Mouse (Mus musculus) c-Kit-positive CD71-positive TER-119-positive erythroid progenitor cells, embryonic 14.5 days (primary cell): Measurements from ENCODE around the gene Mdga1.

ENCODE experiments used
- DNase-seq: peaks from one replicate; pipeline ENCODE4 v3.0.0-alpha.2; 2013; ENCODE audit warnings: low spot score

Gene Mdga1

DNA sequence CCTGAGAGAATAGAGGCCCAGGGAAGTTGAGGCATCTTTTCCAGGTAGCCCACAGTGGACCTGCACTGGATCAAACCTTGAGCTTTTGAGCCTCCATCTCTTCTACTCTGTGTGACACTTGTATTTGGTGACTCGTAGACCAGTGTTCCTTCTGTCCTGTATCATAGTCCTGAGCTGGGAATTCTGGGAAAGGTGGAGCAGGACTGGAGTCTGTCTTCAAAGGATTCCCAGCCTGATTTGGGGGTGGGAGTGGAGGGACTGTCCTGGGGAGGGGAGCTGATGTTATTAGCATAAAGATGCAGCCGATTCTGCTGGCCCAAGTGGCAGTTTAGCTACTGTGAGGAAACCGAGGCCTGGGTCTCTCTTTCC, 50.4 kb downstream of the Mdga1 start:
- no peak for DNase-seq

DNA sequence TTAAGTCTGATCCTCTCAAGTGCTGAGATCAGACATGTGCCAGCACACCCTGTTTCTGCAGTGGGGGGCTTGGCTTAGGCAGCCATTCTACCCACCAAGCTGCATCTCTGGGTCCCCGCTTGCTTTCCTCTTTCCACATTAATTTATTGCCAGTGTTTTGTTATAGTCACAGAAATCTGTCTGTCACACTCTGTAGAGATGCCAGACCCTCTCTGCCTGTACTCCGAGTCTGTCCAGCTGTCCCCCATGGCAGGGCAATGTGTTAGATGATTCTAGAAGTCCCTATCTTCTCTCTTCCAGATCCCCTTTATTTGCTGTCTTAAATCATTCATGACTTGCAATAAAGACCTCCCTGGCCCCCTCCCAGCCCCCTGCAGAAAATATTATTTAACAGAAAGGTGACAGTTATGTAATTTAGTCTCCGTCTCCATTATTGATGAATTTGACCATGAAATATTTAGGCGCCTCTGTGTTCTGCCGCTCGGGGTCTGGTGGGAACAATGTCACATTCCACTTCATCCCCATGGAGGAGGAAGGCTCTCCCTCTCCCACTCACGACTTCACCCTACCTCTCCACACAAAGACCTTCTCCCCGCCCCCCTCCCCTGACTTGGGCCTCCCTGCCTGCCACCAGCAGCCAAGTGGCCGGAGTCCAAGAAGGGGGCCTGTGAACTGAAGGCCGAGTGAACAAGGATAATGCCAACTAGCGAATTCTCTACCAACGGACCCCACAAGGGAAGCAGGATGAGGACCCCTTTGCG, 50.9 kb downstream of the Mdga1 start:
- no peak for DNase-seq

DNA sequence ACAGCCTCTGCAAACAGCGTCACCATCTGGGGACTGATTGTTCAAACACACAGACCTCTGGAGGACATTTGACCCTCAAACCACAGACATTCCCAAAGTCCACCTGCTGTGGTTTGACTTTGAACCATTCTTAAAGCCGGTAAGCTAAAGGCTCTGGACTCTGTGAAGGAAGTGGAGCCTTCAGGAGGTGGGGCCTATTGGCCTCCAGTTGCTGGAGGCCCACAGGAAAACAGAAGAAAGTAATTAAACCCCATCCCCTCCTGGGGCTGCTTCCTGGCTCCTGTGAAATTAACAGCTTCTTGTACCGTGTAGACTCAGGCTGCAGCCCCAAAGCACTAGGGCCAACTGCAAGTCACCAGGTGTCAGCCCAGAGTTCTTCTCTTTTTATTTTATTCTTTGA, 52.9 kb downstream of the Mdga1 start:
- no peak for DNase-seq

DNA sequence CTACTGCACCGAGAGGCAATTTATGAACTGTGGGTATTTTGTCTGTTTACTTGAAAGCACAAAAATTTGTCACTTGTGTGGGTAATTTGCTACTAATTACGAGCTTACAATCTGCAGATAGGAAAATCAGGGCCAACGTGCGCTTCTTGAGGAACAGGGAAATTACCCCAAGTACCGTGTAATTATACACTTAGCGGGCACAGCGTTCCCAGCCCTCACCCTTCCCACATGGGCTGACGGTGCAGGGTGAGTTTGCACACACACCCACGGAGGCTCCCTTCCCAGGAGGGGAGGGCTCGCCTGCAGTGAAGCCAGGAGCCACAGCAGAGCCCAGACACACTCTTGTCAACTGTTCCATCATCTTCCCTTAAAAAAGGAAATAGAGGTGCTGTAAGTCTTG, 54.1 kb downstream of the Mdga1 start:
- DNase-seq: no peak

DNA sequence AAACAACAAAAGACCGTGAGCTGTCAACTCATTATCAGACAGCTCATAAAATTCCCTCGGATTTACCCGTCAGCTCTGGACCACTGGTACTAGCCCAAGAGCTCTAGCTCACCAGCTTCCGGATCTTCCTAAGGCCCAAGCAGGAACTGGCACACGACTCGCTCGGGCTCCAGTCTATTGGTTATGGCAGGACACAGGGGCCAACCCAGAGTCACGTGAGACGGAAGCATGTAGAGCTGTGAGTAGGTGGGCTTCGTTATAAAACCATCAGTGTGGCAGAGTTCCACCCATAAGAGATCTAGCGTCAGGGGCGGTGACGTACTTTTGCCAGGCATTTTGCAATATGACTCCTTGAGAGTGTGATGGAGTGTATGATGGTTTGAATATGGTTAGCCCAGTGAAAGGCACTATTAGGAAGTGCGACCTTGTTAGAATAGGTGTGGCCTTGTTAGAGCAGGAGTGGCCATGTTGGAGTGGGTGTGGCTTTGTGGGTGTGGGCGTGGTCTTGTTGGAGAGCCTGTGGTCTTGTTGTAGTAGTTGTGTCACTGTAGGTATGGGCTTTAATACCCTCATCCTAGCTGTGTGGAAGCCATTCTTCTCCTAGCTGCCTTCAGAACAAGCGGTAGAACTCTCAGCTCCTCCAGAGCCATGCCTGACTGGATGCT, 56.5 kb downstream of the Mdga1 start:
- DNase-seq: no peak

DNA sequence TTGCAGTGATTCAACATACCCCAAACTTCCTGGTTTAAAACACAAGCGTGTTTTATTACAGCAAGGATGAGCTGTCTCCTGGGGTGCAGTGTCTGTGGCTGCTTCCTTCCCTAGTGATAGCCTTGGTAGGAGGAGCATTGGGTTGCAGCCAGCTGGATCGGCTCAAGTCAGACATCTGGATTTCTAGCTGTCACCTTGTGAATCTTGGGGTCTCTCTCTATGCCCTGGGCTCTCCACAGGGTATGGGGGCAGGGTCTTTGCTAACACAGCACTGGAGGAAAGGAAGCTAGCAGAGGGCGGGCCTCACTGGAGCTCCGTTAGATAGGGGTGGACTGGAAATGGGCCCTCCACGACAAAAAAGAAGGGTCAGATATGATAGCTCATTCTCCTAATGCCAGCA, 57.2 kb downstream of the Mdga1 start:
- no peak for DNase-seq

DNA sequence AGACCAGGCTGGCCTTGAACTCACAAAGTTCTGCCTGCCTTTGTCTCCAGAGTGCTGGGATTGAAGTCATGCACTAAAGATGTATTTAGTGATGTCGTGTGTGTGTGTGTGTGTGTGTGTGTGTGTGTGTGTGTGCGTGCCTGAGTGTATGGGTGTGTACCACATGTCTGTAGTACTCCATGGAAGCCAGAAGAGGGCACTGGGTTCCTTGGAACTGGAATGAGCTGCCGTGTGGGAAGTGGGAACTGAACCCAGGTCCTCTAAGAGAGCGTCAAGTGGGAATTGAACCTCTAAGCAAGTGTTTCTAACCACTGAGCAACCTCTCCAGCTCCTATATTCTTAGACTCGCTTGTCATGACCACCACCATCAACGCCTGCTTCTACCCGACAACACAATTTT, 60.9 kb downstream of the Mdga1 start:
- no peak for DNase-seq

DNA sequence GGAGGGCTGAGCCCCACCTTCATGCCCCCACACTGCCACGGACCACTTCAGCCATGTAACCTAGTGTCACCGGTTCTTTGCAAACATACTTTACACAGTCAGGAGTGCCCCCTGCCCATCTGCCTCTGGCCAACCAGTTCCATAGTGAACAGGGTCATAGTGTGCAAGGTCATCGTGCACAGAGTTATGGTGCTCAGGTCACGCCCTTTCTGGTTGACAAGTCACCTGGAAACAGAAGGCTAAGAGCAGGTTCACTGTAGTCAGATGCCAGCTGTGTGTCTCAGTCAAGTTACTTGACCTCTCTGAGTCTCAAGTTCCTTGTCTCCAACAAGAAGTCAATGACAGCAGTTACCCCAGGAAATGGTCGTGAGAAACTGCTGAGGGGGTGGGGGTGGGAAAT, 65.2 kb downstream of the Mdga1 start:
- no peak for DNase-seq

DNA sequence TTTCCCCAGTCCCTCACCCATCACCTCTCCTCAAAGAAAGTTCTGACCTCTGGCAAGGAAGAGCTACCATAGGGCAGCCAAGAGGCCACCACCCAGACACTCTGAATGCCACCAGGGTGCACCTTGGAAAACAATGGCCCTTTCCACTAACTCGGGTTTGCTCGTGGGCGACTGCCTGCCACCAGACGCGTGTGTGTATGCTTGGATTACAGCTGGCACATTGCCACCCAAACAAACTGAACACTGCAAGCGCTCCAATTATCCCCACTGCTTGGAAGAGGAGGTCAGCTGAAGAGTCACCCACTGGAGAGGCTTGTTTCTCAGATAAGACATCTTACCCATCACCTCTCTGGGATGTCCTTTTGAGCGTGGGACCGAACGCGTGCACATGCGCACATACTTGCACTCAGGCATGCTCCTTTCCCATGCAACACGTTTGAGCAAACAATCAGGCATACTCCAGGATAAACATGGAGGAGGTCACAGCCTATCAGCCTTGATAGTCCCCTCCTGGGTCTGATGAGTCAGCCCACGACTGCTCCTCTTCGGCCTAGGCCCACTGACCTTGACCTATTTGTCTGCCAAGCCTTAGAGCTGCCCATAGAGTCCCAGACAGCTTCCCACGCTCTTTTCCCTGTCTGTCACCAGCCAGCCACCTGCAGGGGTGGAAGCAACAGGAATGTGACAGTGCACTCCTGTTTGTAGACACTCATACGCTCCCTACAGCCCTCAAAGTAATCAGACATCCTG, 67.3 kb downstream of the Mdga1 start:
- no peak for DNase-seq

DNA sequence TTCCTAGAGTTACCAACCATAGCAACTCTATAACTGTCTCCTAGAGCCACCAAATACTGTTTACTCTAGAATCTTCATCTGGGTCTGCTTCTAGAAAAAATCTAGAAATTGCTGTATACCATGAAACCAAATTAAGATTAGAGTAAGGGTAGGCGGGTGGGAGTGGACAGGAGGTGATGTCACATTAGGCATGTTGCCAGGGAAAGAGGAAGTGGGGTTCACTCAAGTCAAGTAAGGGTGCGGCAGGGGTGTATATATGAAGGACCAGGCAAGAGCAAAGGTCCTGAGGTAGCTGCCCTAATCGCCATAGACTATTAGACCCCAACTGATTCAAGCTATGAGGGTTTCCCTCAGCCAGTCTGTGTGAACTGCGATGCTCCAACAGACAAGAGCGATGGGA, 69.6 kb downstream of the Mdga1 start:
- no peak for DNase-seq

DNA sequence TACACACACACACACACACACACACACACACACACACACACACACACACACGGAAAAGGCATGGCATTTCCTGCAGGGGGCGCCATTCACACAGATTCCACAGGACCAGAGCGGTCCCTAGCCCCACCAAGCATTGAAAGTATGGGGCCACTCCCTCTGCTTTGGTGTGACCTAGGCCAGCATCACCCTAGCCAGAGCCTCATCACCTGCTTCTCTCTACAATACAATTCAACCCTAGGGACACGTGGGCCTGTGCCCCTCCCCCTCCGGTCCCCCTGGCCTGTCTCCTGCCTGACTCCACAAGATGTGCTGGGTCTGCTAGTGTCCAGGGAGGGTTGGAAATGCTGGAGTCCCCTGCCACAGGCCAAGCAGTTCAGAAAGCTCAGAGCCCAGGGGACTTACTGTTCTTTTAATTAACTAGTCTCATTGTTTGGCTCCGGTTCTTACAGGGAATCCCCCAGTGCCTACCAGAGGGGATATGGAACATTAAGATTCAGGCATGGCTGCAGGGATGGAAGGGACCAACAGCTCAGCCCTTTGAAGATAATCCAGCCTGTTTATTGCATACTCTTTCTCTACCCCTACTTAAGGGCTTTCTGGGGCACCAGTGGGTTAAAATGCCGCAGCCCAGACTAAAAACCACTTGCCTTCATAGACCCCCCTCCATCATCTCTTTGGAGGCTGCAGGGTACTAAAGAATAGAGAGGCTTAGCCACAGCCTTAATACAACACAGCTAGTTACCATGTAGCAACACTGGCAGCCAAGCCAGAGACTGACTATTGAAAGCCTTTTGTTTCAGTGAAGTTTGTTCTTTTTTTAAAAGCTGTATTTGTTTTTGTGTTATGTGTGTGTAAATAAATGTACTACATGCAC, 73.5 kb downstream of the Mdga1 start:
- no peak for DNase-seq

DNA sequence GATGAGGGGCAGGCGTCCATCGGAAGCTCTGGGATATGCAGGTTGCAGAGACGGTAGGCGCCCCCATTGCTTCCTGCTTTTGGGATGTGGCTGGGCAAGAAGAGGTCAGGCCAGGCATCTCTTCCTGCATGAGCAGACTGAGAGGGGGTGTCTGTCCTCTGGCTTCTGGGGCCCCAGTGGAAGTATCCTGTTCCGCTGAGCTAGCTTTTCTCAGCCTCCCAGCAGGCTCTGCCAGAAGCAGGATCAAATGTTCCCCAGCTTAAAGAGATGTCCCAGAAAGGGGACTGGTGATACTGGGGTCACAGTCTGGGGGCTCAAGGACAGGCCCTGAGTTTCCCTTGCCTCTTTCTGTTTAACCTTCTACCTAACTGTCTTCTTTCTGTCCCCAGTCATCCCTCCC, 74.3 kb downstream of the Mdga1 start:
- DNase-seq: no peak

DNA sequence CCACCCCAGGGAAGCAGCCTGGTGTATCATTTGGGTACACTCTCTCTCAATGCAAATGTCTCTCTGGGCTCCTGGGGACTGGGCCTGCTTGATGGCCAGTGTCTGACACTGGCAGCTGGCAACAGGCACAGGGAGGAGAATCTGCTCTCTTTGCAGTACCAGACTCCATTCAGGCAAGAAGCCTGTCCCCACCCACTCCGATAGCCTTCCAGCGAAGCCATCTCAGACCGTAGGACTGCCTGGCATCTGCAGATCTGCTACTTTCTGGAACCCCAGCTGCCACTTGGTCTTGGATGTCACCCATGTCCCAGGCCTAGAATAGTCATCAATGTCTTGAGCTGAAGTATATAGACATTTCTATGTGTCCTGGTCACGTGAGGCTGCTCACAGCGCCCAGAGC, 74.9 kb downstream of the Mdga1 start:
- DNase-seq: no peak

DNA sequence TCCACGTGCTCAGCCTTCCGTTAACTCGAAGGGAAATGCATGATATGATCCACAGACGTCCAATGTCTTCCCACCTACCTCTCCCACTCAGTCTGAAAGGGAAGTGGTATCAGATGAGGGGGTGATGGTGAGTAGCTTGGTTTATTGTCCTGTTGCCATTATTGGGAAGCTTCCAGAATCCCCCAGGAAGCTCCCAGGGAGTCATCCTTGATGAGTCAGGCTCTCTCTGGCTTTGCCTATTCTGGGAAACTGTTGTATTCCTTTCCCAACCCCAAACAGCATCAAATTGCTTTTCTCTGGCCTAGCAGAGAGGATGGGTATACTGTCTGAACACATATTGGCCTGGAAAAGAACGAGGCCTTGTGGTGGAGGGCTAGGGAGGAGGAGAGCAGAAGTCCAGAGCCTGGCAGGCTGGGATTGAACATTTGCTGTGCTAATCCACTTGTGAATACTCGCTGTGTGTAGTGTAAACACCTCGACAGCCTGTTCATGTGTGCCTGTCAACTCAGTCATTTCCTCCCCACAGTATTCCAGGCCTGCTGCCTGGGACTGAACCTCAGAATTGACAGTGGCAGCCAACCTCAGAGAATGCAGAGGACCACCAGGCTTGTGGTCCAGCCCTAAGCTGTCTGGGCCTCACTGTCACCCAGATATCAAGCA, 79.3 kb downstream of the Mdga1 start:
- no peak for DNase-seq

DNA sequence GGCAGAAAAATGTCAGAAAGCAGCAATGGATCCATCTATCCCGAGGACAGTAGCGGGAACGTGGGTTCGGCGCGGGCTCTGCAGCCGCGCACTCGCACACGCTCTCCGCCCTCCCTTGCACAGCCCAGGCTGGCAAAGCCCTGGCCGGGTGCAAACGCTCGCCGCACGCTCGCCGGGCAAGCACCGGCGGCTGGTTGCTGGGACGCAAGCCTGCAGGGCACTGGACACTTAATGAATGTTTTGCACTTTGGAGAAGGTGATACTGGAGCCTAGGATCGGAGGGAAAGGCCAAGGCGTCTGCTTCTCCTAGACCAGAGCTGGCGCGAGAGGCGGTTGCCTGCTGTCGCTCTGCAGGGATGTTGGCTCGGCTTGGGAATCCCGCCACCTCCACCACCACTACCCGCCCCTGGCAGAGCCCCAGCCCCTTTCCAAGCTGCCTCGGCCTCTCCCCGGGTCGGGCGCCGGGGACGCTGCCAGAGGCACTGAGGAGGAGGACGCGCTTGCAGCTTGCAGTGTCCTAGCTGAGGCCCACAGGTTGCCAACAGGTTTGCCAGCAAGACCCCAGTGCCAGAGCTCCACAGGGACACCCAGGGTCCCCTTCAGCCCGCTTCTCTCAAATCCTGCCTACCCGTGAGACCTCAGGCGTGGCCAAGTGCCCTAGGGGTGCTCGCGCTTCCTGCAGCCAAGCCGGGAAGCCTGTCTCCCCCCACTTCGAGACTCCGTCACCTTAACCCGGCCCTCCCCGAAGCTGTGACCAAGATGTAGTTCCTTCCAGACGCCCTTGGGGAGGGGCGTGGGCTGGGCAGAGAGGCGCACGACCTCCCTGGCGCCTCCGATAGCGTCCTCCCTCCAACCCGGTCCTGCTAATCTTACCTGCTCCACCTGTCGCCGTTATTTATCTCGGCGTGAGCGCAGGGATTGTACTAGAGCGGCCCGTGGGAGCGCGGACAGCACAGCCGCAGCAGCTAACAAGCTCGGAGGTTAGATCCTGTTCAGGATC, 80.6 kb downstream of the Mdga1 start:
- no peak for DNase-seq

DNA sequence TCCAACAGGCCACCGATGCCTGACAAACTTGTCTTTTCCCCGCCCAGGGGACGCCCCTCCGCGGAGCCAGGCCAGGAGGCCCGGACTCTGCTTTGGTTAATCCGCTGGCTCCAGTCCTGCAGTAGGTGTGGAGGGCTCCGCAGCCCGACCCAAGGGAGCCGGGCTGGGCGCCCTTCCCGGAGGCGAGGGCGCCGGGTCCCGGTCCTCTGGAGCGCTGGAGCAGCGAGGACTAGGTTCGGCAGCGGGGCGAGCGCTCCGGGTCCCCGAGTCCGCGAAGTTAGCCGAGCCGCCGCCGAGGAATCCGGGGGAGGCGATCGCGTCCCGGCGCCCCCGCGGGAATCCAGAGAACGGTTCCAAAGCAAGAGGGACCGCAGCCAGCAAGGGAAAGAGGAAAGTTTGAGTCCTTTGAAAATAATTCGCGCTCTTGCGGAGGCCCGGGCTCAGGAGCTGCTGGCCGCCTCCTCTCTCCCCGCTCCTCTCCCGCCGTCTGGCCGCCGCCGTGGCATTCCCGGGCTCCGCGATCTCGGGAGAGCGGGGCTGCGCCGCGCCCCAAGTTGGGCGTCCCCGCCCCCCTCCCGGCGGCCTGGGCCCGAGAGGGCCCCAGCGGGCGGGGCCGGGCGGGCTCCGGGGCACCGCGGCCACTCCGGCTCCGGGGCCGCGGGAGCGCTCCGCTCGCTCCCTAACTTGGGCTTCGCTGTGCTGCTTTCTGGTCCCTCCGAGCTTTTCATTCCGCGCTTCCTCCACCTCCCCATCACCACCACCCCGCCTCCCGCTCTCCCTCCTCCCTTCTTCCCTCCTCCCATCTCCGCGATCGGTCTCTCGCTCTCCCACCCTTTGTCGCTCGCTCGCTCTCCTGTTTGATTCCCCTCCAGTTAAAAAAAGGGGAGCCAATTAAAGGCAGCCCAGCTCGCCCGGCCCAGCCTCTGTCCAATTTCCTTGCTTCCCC, 81.7 kb downstream of the Mdga1 start:
- DNase-seq: no peak

DNA sequence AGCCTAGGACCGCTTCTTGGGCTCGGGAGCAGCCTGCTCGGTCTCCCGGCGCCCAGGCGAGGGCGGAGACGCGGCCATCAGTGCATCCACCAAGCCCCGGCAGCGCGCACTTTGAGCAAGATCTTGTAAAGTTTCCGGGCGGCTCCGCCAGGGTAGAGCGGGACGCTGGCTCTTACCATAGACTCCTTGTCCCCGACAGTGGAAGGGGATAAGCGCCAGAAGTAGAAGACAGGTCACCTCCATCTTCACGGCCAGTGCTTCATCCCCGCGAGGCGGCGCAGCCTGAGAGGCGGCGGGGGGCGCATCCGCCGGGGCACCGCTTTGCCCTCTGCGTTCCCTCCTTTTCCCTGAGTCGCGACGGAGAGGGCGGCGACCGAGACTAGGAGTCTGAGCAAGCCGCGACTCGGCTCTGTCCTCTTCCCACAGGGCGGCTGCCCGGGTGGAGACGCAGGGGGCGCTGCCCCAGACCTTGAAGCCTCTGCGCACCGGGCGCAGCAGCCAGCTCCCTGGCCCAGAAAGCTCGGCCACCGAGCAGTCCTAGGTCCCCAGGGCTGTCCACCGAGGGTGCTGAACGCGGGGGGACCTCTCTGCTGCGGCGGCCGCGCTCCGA, 82.5 kb downstream of the Mdga1 start:
- DNase-seq: no peak

DNA sequence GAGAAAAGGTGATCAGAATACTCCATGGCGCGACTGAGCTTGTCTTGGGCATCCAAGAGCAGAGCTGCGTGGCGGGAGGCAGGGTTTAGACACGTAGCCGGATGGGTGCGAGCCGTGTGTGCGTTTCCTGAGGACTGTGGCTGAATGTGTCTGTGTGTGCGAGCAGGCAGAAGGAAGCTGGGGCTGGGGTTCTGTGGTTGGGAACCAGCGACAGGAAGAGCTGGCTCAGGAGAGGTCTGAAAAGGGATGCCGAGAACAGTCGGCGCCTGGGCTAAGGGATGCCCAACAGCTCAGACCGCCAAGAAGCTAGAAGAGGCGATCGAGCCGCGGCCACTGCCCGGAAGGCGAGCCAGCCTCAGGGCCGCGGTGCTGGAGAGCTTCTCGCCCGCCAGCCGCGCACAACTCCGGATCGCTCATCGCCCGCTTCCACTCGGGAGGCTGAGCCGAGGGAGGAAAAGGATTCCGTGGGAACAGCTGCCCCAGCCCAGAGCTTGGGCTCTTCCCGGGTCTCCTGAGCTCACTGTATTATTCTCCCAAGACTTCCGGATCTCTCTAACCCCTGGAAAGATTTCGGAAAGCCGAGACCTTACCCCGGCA, 83.1 kb downstream of the Mdga1 start:
- DNase-seq: no peak

DNA sequence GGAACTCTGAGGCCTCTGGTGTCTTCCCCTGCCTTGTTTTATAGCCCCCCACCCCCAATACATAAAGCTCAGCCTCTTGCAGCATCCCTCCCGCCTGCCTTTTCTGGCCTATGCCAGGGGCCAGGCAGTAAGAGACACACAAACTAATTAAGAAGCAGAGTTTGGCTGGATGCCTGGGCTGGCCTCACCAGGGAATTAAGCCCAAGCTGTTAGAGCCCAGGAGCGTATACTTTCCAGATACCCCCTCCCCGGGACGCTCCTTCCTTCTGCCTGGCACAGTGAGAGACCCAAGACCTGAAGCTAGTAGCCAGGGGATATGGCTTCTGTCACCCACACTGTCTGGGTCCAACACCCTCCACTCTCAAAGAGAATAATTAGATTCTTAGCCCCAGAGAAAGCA, 83.8 kb downstream of the Mdga1 start:
- no peak for DNase-seq
